Mouse (Mus musculus) lung, embryonic 16.5 days (tissue): ENCODE data around the gene Nasp. TPM values are rescaled to one million over a fixed set of nuclear protein-coding genes. Genes with fewer than 3 reads are reported as not detected.

ENCODE experiments used
- ATAC-seq: fragments of 200-750 bp; cut with Nextera tagmentation; 2 replicates; pipeline ENCODE4 v1.8.0; 2017; ENCODE audit warnings: low read depth, mild to moderate bottlenecking, moderate library complexity
- H3K27ac ChIP-seq: fragments of 300-500 bp; sonication (generic); 2 replicates; pipeline ENCODE4 v1.5.1; 2014; ENCODE audit warnings: mild to moderate bottlenecking, control low read depth, low read length
- H3K27me3 ChIP-seq: fragments of 300-500 bp; sonication (generic); 2 replicates; pipeline ENCODE4 v1.6.1; 2014; ENCODE audit warnings: low read depth, low read length, mixed read lengths; ENCODE audit not compliant: control insufficient read depth, insufficient read depth
- H3K36me3 ChIP-seq: fragments of 300-500 bp; sonication (generic); 2 replicates; pipeline ENCODE4 v1.6.1; 2014; ENCODE audit warnings: low read length; ENCODE audit not compliant: control insufficient read depth, insufficient read depth
- H3K4me1 ChIP-seq: fragments of 300-500 bp; sonication (generic); replicated peaks from 2 replicates; pipeline ENCODE4 v1.6.1; 2014; ENCODE audit warnings: low read length, mixed read lengths; ENCODE audit not compliant: control insufficient read depth, insufficient read depth
- H3K4me2 ChIP-seq: fragments of 300-500 bp; sonication (generic); 2 replicates; pipeline ENCODE4 v1.6.1; 2014; ENCODE audit warnings: low read depth, low read length, control low read depth
- H3K4me3 ChIP-seq: fragments of 300-500 bp; sonication (generic); 2 replicates; pipeline ENCODE4 v1.5.1; 2014; ENCODE audit warnings: mild to moderate bottlenecking, low read length, control low read depth
- H3K9ac ChIP-seq: fragments of 300-500 bp; sonication (generic); 2 replicates; pipeline ENCODE4 v1.6.1; 2014; ENCODE audit warnings: low read length, control low read depth
- H3K9me3 ChIP-seq: fragments of 300-500 bp; sonication (generic); 2 replicates; pipeline ENCODE4 v1.6.1; 2016; ENCODE audit warnings: low read length; ENCODE audit not compliant: control insufficient read depth
- WGBS: fragments of 180-500 bp; shearing (Covaris S2); extraction: QIAGEN DNeasy Blood & Tissue Kit; methylation state at CpG from one replicate; pipeline ENCODE4 v1.1.7; 2014; 5-methylcytosine and 5-hydroxymethylcytosine counted together
- polyA plus RNA-seq: library from polyadenylated mRNA; unstranded; fragments of >200 nt; fragmentation: Nextera tagmentation; extraction: Ambion mirVana; gene quantifications from 2 replicates; pipeline ENCODE4 v1.2.1, GENCODE M21; 2015

Gene Nasp
- polyA plus RNA-seq, 1 experiment from 2014 or later: 111 TPM

- WGBS: 98% methylated on average over 2 of the region's 2 CpGs
- no peak overlapping the region for H3K4me2 ChIP-seq
- H3K27ac ChIP-seq: no peak overlapping the region
- no peaks in the 10 kb centered on the region for H3K27me3 ChIP-seq
- peaks cover 33% of the 10 kb centered on the region for H3K36me3 ChIP-seq
- no peak for ATAC-seq
- no peaks in the 10 kb centered on the region for H3K4me1 ChIP-seq
- no peak overlapping the region for H3K4me3 ChIP-seq
- H3K9me3 ChIP-seq: no peaks in the 10 kb centered on the region
- no peak overlapping the region for H3K9ac ChIP-seq
Measured at GRCm38 (mm10) chr4:116615237-116615636, 12.5 kb downstream of the Nasp start.

- no peaks in the 10 kb centered on the region for H3K9me3 ChIP-seq
- no peak overlapping the region for H3K4me2 ChIP-seq
- no peak overlapping the region for H3K4me3 ChIP-seq
- H3K4me1 ChIP-seq: no peaks in the 10 kb centered on the region
- H3K27me3 ChIP-seq: no peaks in the 10 kb centered on the region
- no peak for ATAC-seq
- H3K27ac ChIP-seq: no peak overlapping the region
- H3K9ac ChIP-seq: no peak overlapping the region
- peaks cover 32% of the 10 kb centered on the region for H3K36me3 ChIP-seq
- 90% methylated on average over 2 of the region's 2 CpGs for WGBS
Measured at GRCm38 (mm10) chr4:116612621-116613020, 15.1 kb downstream of the Nasp start.

DNA sequence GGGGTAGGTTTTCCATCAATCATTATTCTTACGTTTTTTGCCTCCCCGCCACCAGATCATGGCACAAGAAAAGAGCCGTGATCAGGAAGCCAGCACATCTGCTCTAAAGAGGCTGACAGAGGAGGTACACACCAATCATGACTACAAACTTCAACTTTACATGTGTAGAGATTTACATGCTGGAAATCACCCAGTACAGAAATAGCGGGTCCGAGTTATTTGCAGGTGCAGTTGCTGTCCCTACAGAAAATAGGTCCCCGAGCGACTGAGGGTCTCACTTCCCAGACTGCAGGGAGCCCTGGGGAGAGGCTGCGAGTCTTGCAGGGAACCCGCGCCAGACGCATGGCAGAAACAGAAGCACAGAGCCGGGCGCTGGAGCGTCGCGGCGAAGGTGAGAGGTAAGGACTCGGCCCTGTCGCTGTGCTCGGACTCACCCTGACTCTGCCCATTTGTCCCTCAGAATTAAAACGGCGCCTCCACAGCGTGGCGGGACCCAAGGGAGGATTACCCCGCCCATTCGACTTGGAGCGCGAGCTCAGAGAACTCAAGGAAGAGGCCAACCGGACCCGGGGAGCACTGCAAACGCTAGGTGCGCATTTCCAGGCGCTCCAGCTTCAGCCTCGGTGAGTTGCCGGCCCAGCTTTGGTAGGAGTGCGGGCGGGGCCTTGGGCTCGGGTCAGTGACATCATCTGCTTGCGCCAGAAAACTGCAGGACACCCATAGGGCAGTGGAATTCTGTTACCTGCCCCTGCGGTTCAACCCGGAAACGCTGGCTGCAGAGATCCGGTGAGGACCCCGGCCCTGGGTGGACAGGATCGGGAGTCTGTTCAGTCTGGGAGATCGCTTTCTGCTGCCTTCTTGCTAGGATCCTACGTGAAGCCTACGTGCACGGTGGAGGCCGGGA, 30.5 kb downstream of the Nasp start:
- peaks cover 22% of the 10 kb centered on the region for H3K36me3 ChIP-seq
- under 1% methylated on average over 50 of the region's 50 CpGs for WGBS
- peaks cover 13% of the 10 kb centered on the region for H3K4me1 ChIP-seq
- peak; percentile 97 for ATAC-seq
- H3K4me2 ChIP-seq: peak overlapping the region; percentile 96
- peak overlapping the region; percentile 74 for H3K4me3 ChIP-seq
- H3K9ac ChIP-seq: peak overlapping the region; percentile 71
- H3K27ac ChIP-seq: peak overlapping the region; percentile 84
- no peaks in the 10 kb centered on the region for H3K27me3 ChIP-seq
- no peaks in the 10 kb centered on the region for H3K9me3 ChIP-seq

DNA sequence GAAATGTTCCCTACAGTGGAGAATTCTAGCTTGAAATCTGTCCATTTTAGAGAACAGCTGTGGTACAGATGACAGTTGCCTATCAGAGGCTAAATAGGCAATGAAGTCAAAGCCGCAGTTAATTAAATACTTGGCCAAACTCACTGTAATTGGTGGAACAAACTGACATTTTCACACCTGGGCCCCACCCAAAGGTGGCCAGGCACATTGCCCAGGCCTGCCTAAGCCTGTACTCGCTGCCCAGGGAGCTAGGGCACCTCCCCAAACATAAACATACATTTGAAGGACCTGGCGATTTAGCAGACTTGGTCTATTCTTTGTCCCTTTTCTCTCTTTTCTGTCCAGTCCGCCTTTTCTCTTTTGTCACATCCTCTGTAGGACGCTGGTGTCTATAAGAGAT, 31.4 kb downstream of the Nasp start, which contains the start of gene Ccdc17:
Ccdc17 (plus strand) TSS at position 276 of the 400 bp plus-strand sequence.
- peak within 1 kb of the TSS; percentile 74 for H3K4me3 ChIP-seq
- H3K4me2 ChIP-seq: peak within 1 kb of the TSS; percentile 96
- no peaks in the 10 kb centered on the region for H3K27me3 ChIP-seq
- H3K9ac ChIP-seq: peak within 1 kb of the TSS; percentile 71
- ATAC-seq: no peak
- peak within 1 kb of the TSS; percentile 84 for H3K27ac ChIP-seq
- peaks cover 22% of the 10 kb centered on the region for H3K36me3 ChIP-seq
- WGBS: 26% methylated on average over 5 of the region's 5 CpGs
- no peaks in the 10 kb centered on the region for H3K9me3 ChIP-seq
- H3K4me1 ChIP-seq: peaks cover 13% of the 10 kb centered on the region

DNA sequence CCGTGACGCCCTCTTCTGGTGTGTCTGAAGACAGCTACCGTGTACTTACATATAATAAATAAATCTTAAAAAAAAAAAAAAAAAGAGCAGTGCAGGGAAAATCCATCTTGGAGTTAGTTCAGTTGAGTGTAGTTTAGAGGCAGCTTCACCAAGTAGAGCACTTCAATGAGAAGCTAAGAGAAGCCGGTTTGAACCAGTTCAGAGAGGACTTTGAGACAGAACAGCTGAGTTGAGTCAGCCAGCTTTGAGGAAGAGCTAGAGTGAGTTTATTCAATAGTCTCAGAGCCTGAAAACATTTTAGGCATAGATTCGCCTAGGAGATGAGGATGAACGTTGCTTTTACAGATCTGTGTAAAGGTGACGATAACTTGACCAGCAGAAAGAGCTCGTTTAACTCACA, 31.9 kb downstream of the Nasp start:
- no peak overlapping the region for H3K9ac ChIP-seq
- peaks cover 22% of the 10 kb centered on the region for H3K36me3 ChIP-seq
- H3K27me3 ChIP-seq: no peaks in the 10 kb centered on the region
- 74% methylated on average over 8 of the region's 8 CpGs for WGBS
- H3K9me3 ChIP-seq: no peaks in the 10 kb centered on the region
- no peak overlapping the region for H3K4me2 ChIP-seq
- ATAC-seq: no peak
- H3K4me3 ChIP-seq: no peak overlapping the region
- no peak overlapping the region for H3K27ac ChIP-seq
- H3K4me1 ChIP-seq: peaks cover 13% of the 10 kb centered on the region

GRCm38 (mm10) chr4:116558151-116558882, 69.4 kb downstream of the Nasp start:
- Histone ChIP-seq H3K9me3 (no peaks in the 10 kb centered on the region), H3K36me3 (peaks cover 4% of the 10 kb centered on the region), H3K4me1 (peaks cover 3% of the 10 kb centered on the region), H3K27ac (peak overlapping the region; percentile 96), H3K4me2 (peak overlapping the region; percentile 82), H3K4me3 (peak overlapping the region; percentile 73), H3K27me3 (no peaks in the 10 kb centered on the region), H3K9ac (peak overlapping the region; percentile 84)
- no peak for ATAC-seq
- WGBS: 1% methylated on average over 15 of the region's 15 CpGs

DNA sequence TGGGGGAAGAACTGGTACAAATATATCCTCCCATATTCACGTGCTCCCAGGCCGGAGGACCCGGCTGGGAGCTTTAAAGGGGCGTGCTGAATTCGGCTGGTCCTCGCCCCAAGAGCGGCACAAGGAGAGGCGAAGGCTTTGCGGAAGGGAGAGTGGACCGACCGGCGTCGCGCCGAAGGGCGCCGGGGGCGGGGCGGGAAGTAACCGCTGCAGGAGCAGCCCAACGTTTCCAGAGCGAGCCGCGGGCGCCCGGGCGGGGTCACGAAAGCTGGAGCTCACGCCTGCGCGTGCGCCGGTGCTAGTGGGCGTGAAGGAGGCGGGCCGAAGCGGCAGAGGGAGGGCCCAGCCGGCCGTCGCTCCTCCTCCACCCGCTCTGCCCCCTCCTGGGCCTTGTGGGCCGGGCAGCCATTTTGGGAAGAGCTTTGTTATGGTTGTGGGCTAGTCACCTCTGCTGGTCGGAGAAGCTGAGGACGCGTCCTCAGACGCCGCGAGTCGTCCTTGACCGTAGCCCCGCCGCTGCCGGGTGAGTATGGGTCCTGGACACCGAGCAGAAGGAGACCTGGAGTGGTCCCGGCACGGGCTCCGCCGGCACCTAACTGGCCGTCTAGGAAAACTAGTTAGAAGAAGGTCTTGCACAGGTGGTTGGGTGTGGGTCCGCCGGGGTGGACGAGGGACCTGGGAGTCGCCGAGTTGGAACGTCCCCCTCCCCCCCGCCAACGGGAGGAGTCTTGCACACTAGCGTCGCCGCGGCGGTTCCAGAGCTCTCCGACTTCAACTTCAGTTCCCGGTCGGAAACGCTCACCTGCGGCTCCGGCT, 70.2 kb downstream of the Nasp start, which contains the start of gene Gpbp1l1:
Gpbp1l1 (plus strand) TSS at position 353 of the 816 bp plus-strand sequence.
- H3K4me2 ChIP-seq: peak within 1 kb of the TSS; percentile 93
- H3K9ac ChIP-seq: peak within 1 kb of the TSS; percentile 84
- H3K4me3 ChIP-seq: peak within 1 kb of the TSS; percentile 73
- no peaks in the 10 kb centered on the region for H3K9me3 ChIP-seq
- ATAC-seq: peak; percentile 98
- under 1% methylated on average over 72 of the region's 78 CpGs for WGBS
- H3K27me3 ChIP-seq: no peaks in the 10 kb centered on the region
- H3K4me1 ChIP-seq: peaks cover 3% of the 10 kb centered on the region
- H3K36me3 ChIP-seq: peaks cover 4% of the 10 kb centered on the region; the same call in 1 of the 2 replicates
- peak within 1 kb of the TSS; percentile 96 for H3K27ac ChIP-seq

DNA sequence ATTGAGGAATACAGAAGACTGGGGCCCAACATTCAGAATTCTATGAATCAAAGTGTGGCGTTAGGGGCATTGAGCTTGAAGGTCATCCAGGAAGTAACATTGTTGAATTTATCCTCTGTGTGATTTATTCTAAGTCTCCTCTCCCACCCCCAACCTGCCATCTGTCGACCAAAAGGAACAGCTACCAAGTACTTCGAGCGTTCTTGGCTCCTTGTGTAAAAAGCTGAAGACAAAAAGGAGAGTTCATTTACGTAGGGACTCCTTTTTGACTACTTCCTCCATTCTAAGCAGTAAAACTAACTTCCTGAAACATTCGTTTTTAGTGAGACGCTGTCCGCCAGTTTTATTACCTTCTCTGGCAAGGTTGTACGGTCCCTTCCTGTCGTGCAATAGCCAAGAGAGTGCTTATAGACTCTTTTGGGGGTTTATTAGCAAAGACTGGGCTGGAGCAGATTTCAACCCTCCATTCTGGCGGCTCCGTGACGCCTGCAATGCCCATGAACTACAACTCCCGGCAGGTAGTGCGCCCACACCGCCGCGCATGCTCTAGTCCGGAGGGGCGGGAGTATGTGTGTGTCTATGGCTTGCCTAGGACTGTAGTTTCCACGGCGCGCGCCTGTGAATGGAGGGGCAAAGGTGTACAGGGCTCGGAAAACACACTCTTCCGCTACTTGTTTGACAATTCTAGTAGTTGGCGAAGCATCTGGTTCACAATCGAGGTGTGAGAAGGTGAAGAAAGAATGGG, 71.0 kb downstream of the Nasp start:
- peak overlapping the region; percentile 73 for H3K4me3 ChIP-seq
- no peaks in the 10 kb centered on the region for H3K9me3 ChIP-seq
- H3K9ac ChIP-seq: peak overlapping the region; percentile 80
- under 1% methylated on average over 28 of the region's 28 CpGs for WGBS
- H3K4me2 ChIP-seq: peak overlapping the region; percentile 93
- peaks cover 4% of the 10 kb centered on the region; the same call in 1 of the 2 replicates for H3K36me3 ChIP-seq
- H3K27ac ChIP-seq: peak overlapping the region; percentile 94
- no peaks in the 10 kb centered on the region for H3K27me3 ChIP-seq
- peaks cover 3% of the 10 kb centered on the region for H3K4me1 ChIP-seq
- ATAC-seq: peak; percentile 95
